Mouse (Mus musculus) adrenal gland, postnatal 25 days (tissue): ENCODE results near the gene Ffar3. TPM values are rescaled to one million over a fixed set of nuclear protein-coding genes. Genes with fewer than 3 reads are reported as not detected.
"Not testable (repeated sequence)": the region's sequence is repeated elsewhere in the genome, so short reads cannot be mapped to it uniquely, and the experiment has no call there.

ENCODE experiments used
- DNase-seq: peaks from one replicate; pipeline ENCODE4 v3.0.0; 2021; ENCODE audit warnings: mixed read lengths
- total RNA-seq: library from RNA; stranded (reverse); gene quantifications from 2 replicates; pipeline ENCODE4 v1.2.3, GENCODE M21; 2021

Gene Ffar3
- total RNA-seq, 1 experiment from 2014 or later = 0.70 TPM

GRCm38 (mm10) chr7:30844676-30845297 is 11.2 kb downstream of the Ffar3 start:
- no peak for DNase-seq

GRCm38 (mm10) chr7:30842092-30842491 is 13.9 kb downstream of the Ffar3 start:
- DNase-seq = no peak

GRCm38 (mm10) chr7:30841379-30841778 is 14.6 kb downstream of the Ffar3 start:
- no peak for DNase-seq

GRCm38 (mm10) chr7:30840306-30840705 is 15.7 kb downstream of the Ffar3 start:
- DNase-seq = no peak

GRCm38 (mm10) chr7:30837277-30837676 is 18.7 kb downstream of the Ffar3 start:
- DNase-seq = no peak

GRCm38 (mm10) chr7:30832684-30833083 is 23.3 kb downstream of the Ffar3 start:
- DNase-seq = not testable (repeated sequence)

GRCm38 (mm10) chr7:30832261-30832660 is 23.7 kb downstream of the Ffar3 start:
- DNase-seq = no peak

- no peak for DNase-seq
Observed at GRCm38 (mm10) chr7:30829428-30829827, 26.6 kb downstream of the Ffar3 start.

GRCm38 (mm10) chr7:30828871-30829270 is 27.1 kb downstream of the Ffar3 start:
- not testable (repeated sequence) for DNase-seq

GRCm38 (mm10) chr7:30826660-30827059 is 29.3 kb downstream of the Ffar3 start:
- no peak for DNase-seq

- no peak for DNase-seq
Observed at GRCm38 (mm10) chr7:30824306-30824705, 31.7 kb downstream of the Ffar3 start.

- DNase-seq = no peak
Observed at GRCm38 (mm10) chr7:30823675-30824074, 32.3 kb downstream of the Ffar3 start, which contains the start of gene Ffar2. TSS of gene Ffar2 (minus strand) at chr7:30823775.

- DNase-seq = no peak
Observed at GRCm38 (mm10) chr7:30821532-30821931, 34.4 kb downstream of the Ffar3 start.

- DNase-seq = no peak
Observed at GRCm38 (mm10) chr7:30820854-30821445, 35.0 kb downstream of the Ffar3 start.

GRCm38 (mm10) chr7:30820131-30820530 is 35.8 kb downstream of the Ffar3 start:
- no peak for DNase-seq

GRCm38 (mm10) chr7:30812291-30812807 is 43.6 kb downstream of the Ffar3 start:
- no peak for DNase-seq

- no peak for DNase-seq
Observed at GRCm38 (mm10) chr7:30811757-30812290, 44.2 kb downstream of the Ffar3 start.

- DNase-seq = no peak
Observed at GRCm38 (mm10) chr7:30810319-30810718, 45.7 kb downstream of the Ffar3 start.

GRCm38 (mm10) chr7:30805924-30806323 is 50.1 kb downstream of the Ffar3 start:
- DNase-seq = peak; percentile 77
